Mouse (Mus musculus) kidney, adult 2 months (tissue): ENCODE results near the gene Pfkm.

Experiments
- CTCF ChIP-seq: fragments of 200-500 bp; conservative IDR thresholded peaks from 2 replicates; pipeline ENCODE4 v1.5.1; 2011; ENCODE audit warnings: low read depth, mild to moderate bottlenecking, control low read depth, low read length, moderate library complexity, mixed read lengths; ENCODE audit not compliant: insufficient read depth, insufficient read length
- POLR2A ChIP-seq: fragments of 200-500 bp; IDR thresholded peaks from one replicate; pipeline ENCODE4 v1.6.1; 2011; ENCODE audit warnings: low read depth, low read length, control low read depth

DNA sequence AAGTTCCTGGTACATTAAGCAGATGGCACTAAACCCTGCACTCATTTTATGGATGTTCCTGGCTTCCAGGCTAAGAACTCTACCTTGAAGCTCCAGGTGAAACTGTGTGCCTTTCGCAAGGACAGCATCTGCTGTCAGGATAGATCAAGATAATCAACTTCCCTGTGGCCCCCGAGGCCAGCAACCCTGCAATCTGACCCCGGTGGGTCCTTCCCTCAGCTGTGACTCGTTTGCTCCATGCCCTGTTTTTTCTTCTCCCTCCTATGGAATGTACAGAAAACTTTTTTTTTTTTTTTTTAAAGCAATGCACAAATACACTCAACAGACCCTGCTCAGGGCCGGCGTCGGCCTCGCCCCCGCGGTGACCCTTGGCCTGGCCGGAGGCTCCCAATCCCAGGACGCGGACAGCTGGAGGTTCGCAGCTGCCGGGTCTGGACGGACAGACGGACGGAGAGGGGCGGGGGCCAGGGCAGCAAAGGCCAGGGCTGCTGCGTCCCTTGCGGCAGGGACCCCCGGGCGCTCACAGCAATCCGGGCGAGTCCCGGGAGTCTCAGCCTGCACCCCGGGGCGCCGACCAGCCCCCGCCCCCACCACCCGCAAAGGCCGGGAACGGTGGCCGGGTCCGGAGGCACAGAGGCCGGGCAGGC is 52.6 kb downstream of the Pfkm start:
- no peak for TF ChIP-seq CTCF
- no peak for TF ChIP-seq POLR2A
